Mouse (Mus musculus) layer of hippocampus, adult 8-10 months (tissue): ENCODE measurements around the gene Ccl28. TPM values are rescaled to one million over a fixed set of nuclear protein-coding genes. Genes with fewer than 3 reads are reported as not detected.
"Not testable (repeated sequence)": the region's sequence is repeated elsewhere in the genome, so short reads cannot be mapped to it uniquely, and the experiment has no call there.

Experiments
- DNase-seq, 2 experiments: peaks; one replicate each; pipeline ENCODE4 v3.0.0; 2022; ENCODE audit warnings: low spot score in 2 of 2
- total RNA-seq, 4 experiments: library from RNA; stranded (reverse); gene quantifications; 2 replicates each; pipeline ENCODE4 v1.2.4; 2022

Gene Ccl28
- total RNA-seq, 4 experiments from 2014 or later, result 1.3 to 2.2 (median 1.7) TPM

GRCm38 (mm10) chr13:119648891-119649698 lies 25.5 kb downstream of the Ccl28 start:
- peak; percentile 39 to 50 for DNase-seq

GRCm38 (mm10) chr13:119649699-119650046 lies 26.1 kb downstream of the Ccl28 start:
- DNase-seq, result no peak

- no peak for DNase-seq
These were observed 31.1 kb downstream of the Ccl28 start for GRCm38 (mm10) chr13:119654734-119655133.

GRCm38 (mm10) chr13:119656246-119656645 lies 32.6 kb downstream of the Ccl28 start:
- no peak for DNase-seq

- DNase-seq, result no peak
These were observed 33.3 kb downstream of the Ccl28 start for GRCm38 (mm10) chr13:119656846-119657416.

GRCm38 (mm10) chr13:119661420-119661819 lies 37.8 kb downstream of the Ccl28 start:
- peak in 1 of 2 experiments; percentile 33 for DNase-seq

- no peak for DNase-seq
These were observed 55.2 kb downstream of the Ccl28 start for GRCm38 (mm10) chr13:119678794-119679193.

GRCm38 (mm10) chr13:119679721-119680120 lies 56.1 kb downstream of the Ccl28 start:
- DNase-seq, result no peak

- DNase-seq, result no peak
These were observed 57.5 kb downstream of the Ccl28 start for GRCm38 (mm10) chr13:119681161-119681560.

GRCm38 (mm10) chr13:119684416-119685177 lies 61.0 kb downstream of the Ccl28 start:
- DNase-seq, result no peak

GRCm38 (mm10) chr13:119689709-119690038 lies 66.1 kb downstream of the Ccl28 start:
- DNase-seq, result no peak

- peak; percentile 99 to 100 for DNase-seq
These were observed 66.6 kb downstream of the Ccl28 start, which contains the start of gene Hmgcs1 for GRCm38 (mm10) chr13:119690039-119690728. Gene Hmgcs1 (plus strand): TSS chr13:119690379.

GRCm38 (mm10) chr13:119690876-119691620 lies 67.4 kb downstream of the Ccl28 start:
- DNase-seq, result no peak

- DNase-seq, result not testable (repeated sequence)
These were observed 68.3 kb downstream of the Ccl28 start for GRCm38 (mm10) chr13:119691958-119692357.

GRCm38 (mm10) chr13:119695676-119696075 lies 72.1 kb downstream of the Ccl28 start:
- no peak for DNase-seq

GRCm38 (mm10) chr13:119696496-119696895 lies 72.9 kb downstream of the Ccl28 start:
- DNase-seq, result no peak

GRCm38 (mm10) chr13:119698436-119698835 lies 74.8 kb downstream of the Ccl28 start:
- DNase-seq, result no peak
